Mouse (Mus musculus): Measurements from ENCODE around the gene Robo1. TPM values are rescaled to one million over a fixed set of nuclear protein-coding genes. Genes with fewer than 3 reads are reported as not detected.

Gene Robo1
- total and polyA plus RNA-seq, 3 experiments, result 0.44 TPM; not detected in 2

DNA sequence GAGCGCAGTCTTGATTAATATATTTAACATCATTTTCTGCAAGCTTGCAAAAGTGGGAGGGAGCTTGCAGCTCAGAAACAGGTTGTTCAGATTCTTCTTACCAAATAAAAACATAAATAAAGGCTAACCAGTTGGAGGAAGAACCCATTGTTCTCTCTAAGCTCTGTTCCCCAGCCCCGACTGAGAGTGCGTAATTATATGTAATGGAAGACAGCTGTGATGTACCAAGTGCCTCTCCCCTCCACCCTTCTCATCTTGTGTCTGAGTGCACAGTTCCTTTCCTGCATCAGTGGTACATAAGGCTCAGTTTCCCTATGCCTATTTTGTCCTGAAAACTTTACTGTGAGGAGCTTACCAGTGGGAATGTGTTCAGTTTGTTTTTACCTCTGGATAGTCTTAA, 502.8 kb downstream of the Robo1 start:
- Histone ChIP-seq H3K36me3 (replicated peaks) (no peaks in the 10 kb centered on the region), H3K27me3 (ENCODE audit: insufficient read depth, low read length) (no peaks in the 10 kb centered on the region), H3K4me1 (ENCODE audit: insufficient read depth, low read depth, low read length) (no peaks in the 10 kb centered on the region), H3K9me3 (replicated peaks) (peaks cover 14% of the 10 kb centered on the region), H3K4me3 (ENCODE audit: low read depth, low read length) (no peak overlapping the region)
- DNase-seq (ENCODE audit: low spot score) (no peak), ATAC-seq (ENCODE audit: extremely low read depth, insufficient number of reproducible peaks, low FRiP score, poor library complexity, severe bottlenecking) (no peak)
- TF ChIP-seq GATA2 (IDR thresholded peaks at IDR 0.05; ENCODE audit: borderline replicate concordance, low read depth, low read length) (no peak), POLR2AphosphoS5 (IDR thresholded peaks at IDR 0.05; ENCODE audit: insufficient replicate concordance, low read depth, low read length) (no peak), GATA1 (IDR thresholded peaks at IDR 0.05; ENCODE audit: borderline replicate concordance, low read length) (no peak), CTCF (IDR thresholded peaks at IDR 0.05; ENCODE audit: low read depth, low read length) (no peak), TAL1 (conservative IDR thresholded peaks at IDR 0.05; ENCODE audit: low read depth, low read length) (no peak)

DNA sequence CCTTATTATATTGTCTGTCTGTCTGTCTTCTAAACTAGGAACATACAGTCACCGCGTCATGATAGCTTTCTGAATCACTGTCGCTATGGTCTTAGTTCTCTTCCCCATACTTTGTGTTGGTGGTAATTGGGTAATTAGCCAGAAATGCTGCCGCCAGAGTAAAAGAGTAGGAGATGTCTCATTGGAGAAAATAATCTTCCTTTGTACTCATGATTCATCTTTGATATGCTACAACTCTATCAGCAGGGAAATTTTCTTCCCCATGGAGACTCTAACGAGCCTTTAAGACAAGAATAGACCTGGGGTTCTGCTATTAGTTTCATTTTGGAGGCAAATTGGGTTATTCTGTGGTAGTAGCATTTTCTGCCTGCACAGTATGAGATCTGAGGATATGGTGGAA, 503.4 kb downstream of the Robo1 start:
- no peak overlapping the region for H3K4me3 ChIP-seq (ENCODE audit: low read depth, low read length)
- H3K36me3 ChIP-seq (replicated peaks), result no peaks in the 10 kb centered on the region
- ATAC-seq (ENCODE audit: extremely low read depth, insufficient number of reproducible peaks, low FRiP score, poor library complexity, severe bottlenecking), result no peak
- DNase-seq (ENCODE audit: low spot score), result no peak
- H3K27me3 ChIP-seq (ENCODE audit: insufficient read depth, low read length), result no peaks in the 10 kb centered on the region
- TF ChIP-seq GATA1 (IDR thresholded peaks at IDR 0.05; ENCODE audit: borderline replicate concordance, low read length) (no peak), TAL1 (conservative IDR thresholded peaks at IDR 0.05; ENCODE audit: low read depth, low read length) (no peak), CTCF (IDR thresholded peaks at IDR 0.05; ENCODE audit: low read depth, low read length) (no peak), POLR2AphosphoS5 (IDR thresholded peaks at IDR 0.05; ENCODE audit: insufficient replicate concordance, low read depth, low read length) (no peak), GATA2 (IDR thresholded peaks at IDR 0.05; ENCODE audit: borderline replicate concordance, low read depth, low read length) (no peak)
- H3K9me3 ChIP-seq (replicated peaks), result peaks cover 16% of the 10 kb centered on the region
- no peaks in the 10 kb centered on the region for H3K4me1 ChIP-seq (ENCODE audit: insufficient read depth, low read depth, low read length)

- no peak for DNase-seq (ENCODE audit: low spot score)
- Histone ChIP-seq H3K4me3 (ENCODE audit: low read depth, low read length) (no peak overlapping the region), H3K36me3 (replicated peaks) (no peaks in the 10 kb centered on the region), H3K9me3 (replicated peaks) (peaks cover 14% of the 10 kb centered on the region), H3K4me1 (ENCODE audit: insufficient read depth, low read depth, low read length) (no peaks in the 10 kb centered on the region), H3K27me3 (ENCODE audit: insufficient read depth, low read length) (no peaks in the 10 kb centered on the region)
- no peak for TF ChIP-seq GATA1 (IDR thresholded peaks at IDR 0.05; ENCODE audit: borderline replicate concordance, low read length)
- no peak for TF ChIP-seq GATA2 (IDR thresholded peaks at IDR 0.05; ENCODE audit: borderline replicate concordance, low read depth, low read length)
- TF ChIP-seq TAL1 (conservative IDR thresholded peaks at IDR 0.05; ENCODE audit: low read depth, low read length), result no peak
- TF ChIP-seq POLR2AphosphoS5 (IDR thresholded peaks at IDR 0.05; ENCODE audit: insufficient replicate concordance, low read depth, low read length), result no peak
- TF ChIP-seq CTCF (IDR thresholded peaks at IDR 0.05; ENCODE audit: low read depth, low read length), result no peak
- ATAC-seq (ENCODE audit: extremely low read depth, insufficient number of reproducible peaks, low FRiP score, poor library complexity, severe bottlenecking), result no peak
Measured at GRCm38 (mm10) chr16:72811908-72812307, 503.8 kb downstream of the Robo1 start.

DNA sequence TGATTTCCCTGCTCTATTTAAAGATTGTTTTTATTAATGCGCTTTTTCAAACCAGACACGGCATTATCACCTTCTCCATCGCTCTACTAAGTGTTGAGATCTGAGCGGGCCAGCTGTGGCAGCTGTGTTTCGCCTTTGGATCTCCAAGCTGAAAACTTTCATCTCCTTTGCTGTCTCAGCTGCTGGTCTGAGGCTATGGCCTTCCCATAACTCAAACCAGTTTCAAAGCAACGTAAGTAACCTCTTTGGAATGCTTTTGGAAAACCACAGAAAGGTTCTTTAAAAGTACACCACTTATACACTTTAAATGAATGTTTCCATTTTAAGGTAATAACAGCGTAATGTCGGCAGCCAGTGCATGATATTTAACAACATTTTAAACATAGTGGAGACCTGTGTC, 520.3 kb downstream of the Robo1 start:
- H3K4me3 ChIP-seq (ENCODE audit: low read depth, low read length), result no peak overlapping the region
- no peaks in the 10 kb centered on the region for H3K4me1 ChIP-seq (ENCODE audit: insufficient read depth, low read depth, low read length)
- H3K9me3 ChIP-seq (replicated peaks), result peaks cover 20% of the 10 kb centered on the region; the same call in 1 of the 2 replicates
- no peaks in the 10 kb centered on the region for H3K27me3 ChIP-seq (ENCODE audit: insufficient read depth, low read length)
- no peaks in the 10 kb centered on the region for H3K36me3 ChIP-seq (replicated peaks)
- no peak for DNase-seq (ENCODE audit: low spot score)
- ATAC-seq (ENCODE audit: extremely low read depth, insufficient number of reproducible peaks, low FRiP score, poor library complexity, severe bottlenecking), result no peak
- TF ChIP-seq CTCF (IDR thresholded peaks at IDR 0.05; ENCODE audit: low read depth, low read length) (no peak), GATA2 (IDR thresholded peaks at IDR 0.05; ENCODE audit: borderline replicate concordance, low read depth, low read length) (no peak), GATA1 (IDR thresholded peaks at IDR 0.05; ENCODE audit: borderline replicate concordance, low read length) (no peak), POLR2AphosphoS5 (IDR thresholded peaks at IDR 0.05; ENCODE audit: insufficient replicate concordance, low read depth, low read length) (no peak), TAL1 (conservative IDR thresholded peaks at IDR 0.05; ENCODE audit: low read depth, low read length) (no peak)

DNA sequence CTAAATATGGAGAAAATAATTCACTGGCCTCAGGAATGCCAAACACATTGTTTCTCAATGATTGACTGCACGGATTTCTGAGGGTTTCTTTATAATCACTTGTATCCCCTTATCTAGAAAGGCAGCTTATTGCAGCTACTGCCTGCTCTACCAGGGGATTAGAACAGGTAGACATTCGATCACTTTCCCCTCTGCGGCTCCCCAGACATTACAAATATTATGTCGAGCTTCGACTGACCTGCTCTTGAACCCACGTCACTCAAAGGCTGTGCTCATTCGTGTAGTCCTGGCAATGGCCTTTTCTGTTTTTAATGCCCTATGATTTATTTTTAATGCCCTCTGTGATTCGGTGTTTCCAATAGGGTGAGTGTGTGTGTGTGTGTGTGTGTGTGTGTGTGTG, 521.4 kb downstream of the Robo1 start:
- no peak for ATAC-seq (ENCODE audit: extremely low read depth, insufficient number of reproducible peaks, low FRiP score, poor library complexity, severe bottlenecking)
- H3K4me1 ChIP-seq (ENCODE audit: insufficient read depth, low read depth, low read length), result no peaks in the 10 kb centered on the region
- peaks cover 12% of the 10 kb centered on the region; the same call in 1 of the 2 replicates for H3K9me3 ChIP-seq (replicated peaks)
- no peaks in the 10 kb centered on the region for H3K27me3 ChIP-seq (ENCODE audit: insufficient read depth, low read length)
- no peaks in the 10 kb centered on the region for H3K36me3 ChIP-seq (replicated peaks)
- DNase-seq (ENCODE audit: low spot score), result no peak
- no peak overlapping the region for H3K4me3 ChIP-seq (ENCODE audit: low read depth, low read length)
- no peak for TF ChIP-seq GATA1 (IDR thresholded peaks at IDR 0.05; ENCODE audit: borderline replicate concordance, low read length)
- TF ChIP-seq CTCF (IDR thresholded peaks at IDR 0.05; ENCODE audit: low read depth, low read length), result no peak
- TF ChIP-seq POLR2AphosphoS5 (IDR thresholded peaks at IDR 0.05; ENCODE audit: insufficient replicate concordance, low read depth, low read length), result no peak
- TF ChIP-seq GATA2 (IDR thresholded peaks at IDR 0.05; ENCODE audit: borderline replicate concordance, low read depth, low read length), result no peak
- TF ChIP-seq TAL1 (conservative IDR thresholded peaks at IDR 0.05; ENCODE audit: low read depth, low read length), result no peak

GRCm38 (mm10) chr16:72830394-72831056, 522.4 kb downstream of the Robo1 start:
- Histone ChIP-seq H3K4me1 (ENCODE audit: insufficient read depth, low read depth, low read length) (no peaks in the 10 kb centered on the region), H3K27me3 (ENCODE audit: insufficient read depth, low read length) (no peaks in the 10 kb centered on the region), H3K9me3 (replicated peaks) (0 out of 2 replicates have a peak, but pooled peaks cover 5% of the 10 kb centered on the region), H3K4me3 (ENCODE audit: low read depth, low read length) (no peak overlapping the region), H3K36me3 (replicated peaks) (no peaks in the 10 kb centered on the region)
- DNase-seq (ENCODE audit: low spot score), result no peak
- no peak for ATAC-seq (ENCODE audit: extremely low read depth, insufficient number of reproducible peaks, low FRiP score, poor library complexity, severe bottlenecking)
- no peak for TF ChIP-seq TAL1 (conservative IDR thresholded peaks at IDR 0.05; ENCODE audit: low read depth, low read length)
- no peak for TF ChIP-seq GATA2 (IDR thresholded peaks at IDR 0.05; ENCODE audit: borderline replicate concordance, low read depth, low read length)
- no peak for TF ChIP-seq CTCF (IDR thresholded peaks at IDR 0.05; ENCODE audit: low read depth, low read length)
- TF ChIP-seq GATA1 (IDR thresholded peaks at IDR 0.05; ENCODE audit: borderline replicate concordance, low read length), result no peak
- TF ChIP-seq POLR2AphosphoS5 (IDR thresholded peaks at IDR 0.05; ENCODE audit: insufficient replicate concordance, low read depth, low read length), result no peak
